Mouse (Mus musculus): ENCODE results near the gene Nrk.

DNA sequence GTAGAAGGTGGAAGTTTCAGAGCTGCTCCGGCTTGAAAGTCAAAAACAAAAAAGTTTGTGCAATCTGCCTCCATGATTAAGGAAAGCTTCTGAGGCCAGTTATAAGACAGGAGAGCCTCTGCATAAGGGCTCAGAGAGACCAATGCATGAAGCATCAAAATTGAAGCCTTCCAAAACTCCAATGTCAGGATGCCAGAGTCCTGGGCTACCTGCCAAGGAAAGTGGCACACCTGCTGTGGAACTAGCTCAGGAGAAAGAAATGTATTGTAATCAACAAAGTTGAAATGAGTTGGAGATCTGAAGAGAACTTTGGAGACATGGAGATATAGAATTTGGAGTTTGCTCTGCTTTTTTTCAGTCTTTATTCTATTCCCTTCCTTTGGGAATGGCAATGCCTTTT lies 123.4 kb downstream of the Nrk start:
- no peak for TF ChIP-seq CTCF (IDR thresholded peaks at IDR 0.05; ENCODE audit: low read depth, low read length)
- no peak for TF ChIP-seq POLR2A (IDR thresholded peaks at IDR 0.05; ENCODE audit: borderline replicate concordance, low read depth, low read length)

Data from bone marrow macrophage, adult 2 months (primary cell).